Mouse (Mus musculus): ENCODE measurements at regions not wholly inside any gene's neighbourhood (a gene's known extent, or its start where the extent isn't known, plus 50 kb on each side); places are given as distances from the start of the nearest gene placed in this dataset.

GRCm38 (mm10) chr15:52961491-52961890 lies 923.2 kb upstream of the Gm7489 start:
- TF ChIP-seq POLR2A (IDR thresholded peaks at IDR 0.05; ENCODE audit: low read depth, low read length) (no peak), CTCF (IDR thresholded peaks at IDR 0.05; ENCODE audit: extremely low read depth, insufficient read length, insufficient replicate concordance, low read depth, low read length) (no peak)

Measured in small intestine, adult 2 months (tissue).